Mouse (Mus musculus): ENCODE data around the gene Lct.
A peak's percentile ranks its signal among the peaks of the same experiment; 100 is the strongest.
"Not testable (repeated sequence)": the region's sequence is repeated elsewhere in the genome, so short reads cannot be mapped to it uniquely, and the experiment has no call there.

The Lct gene

GRCm38 (mm10) chr1:128295717-128296528, 32.2 kb downstream of the Lct start:
- DNase-seq (ENCODE audit: low spot score in 2 of 2): no peak

GRCm38 (mm10) chr1:128295296-128295695, 32.8 kb downstream of the Lct start:
- no peak for DNase-seq (ENCODE audit: low spot score in 2 of 2)

GRCm38 (mm10) chr1:128293524-128293923, 34.6 kb downstream of the Lct start:
- DNase-seq (ENCODE audit: low spot score in 2 of 2): no peak

GRCm38 (mm10) chr1:128290295-128290694, 37.8 kb downstream of the Lct start:
- DNase-seq (ENCODE audit: low spot score in 2 of 2): no peak

GRCm38 (mm10) chr1:128285136-128285535, 43.0 kb downstream of the Lct start:
- DNase-seq (ENCODE audit: low spot score in 2 of 2): no peak

GRCm38 (mm10) chr1:128284157-128284690, 43.9 kb downstream of the Lct start:
- no peak for DNase-seq (ENCODE audit: low spot score in 2 of 2)

- no peak for DNase-seq (ENCODE audit: low spot score in 2 of 2)
These were observed 45.2 kb downstream of the Lct start for GRCm38 (mm10) chr1:128282924-128283323.

GRCm38 (mm10) chr1:128281753-128282152, 46.4 kb downstream of the Lct start:
- no peak for DNase-seq (ENCODE audit: low spot score in 2 of 2)

- no peak for DNase-seq (ENCODE audit: low spot score in 2 of 2)
These were observed 49.6 kb downstream of the Lct start for GRCm38 (mm10) chr1:128278563-128278962.

GRCm38 (mm10) chr1:128275908-128276307, 52.2 kb downstream of the Lct start:
- no peak for DNase-seq (ENCODE audit: low spot score in 2 of 2)

- no peak for DNase-seq (ENCODE audit: low spot score in 2 of 2)
These were observed 57.4 kb downstream of the Lct start for GRCm38 (mm10) chr1:128270731-128271130.

GRCm38 (mm10) chr1:128267061-128267460, 61.1 kb downstream of the Lct start:
- DNase-seq (ENCODE audit: low spot score in 2 of 2): not testable (repeated sequence)

GRCm38 (mm10) chr1:128244727-128245355, 83.3 kb downstream of the Lct start:
- DNase-seq (ENCODE audit: low spot score in 2 of 2): peak in 1 of 2 experiments; percentile 16

- DNase-seq (ENCODE audit: low spot score in 2 of 2): peak; percentile 96 to 97
These were observed 84.0 kb downstream of the Lct start for GRCm38 (mm10) chr1:128243996-128244726.

- no peak for DNase-seq (ENCODE audit: low spot score in 2 of 2)
These were observed 84.5 kb downstream of the Lct start, which contains the start of gene Ubxn4 for GRCm38 (mm10) chr1:128243627-128243995. TSS of gene Ubxn4 (plus strand) at chr1:128243964.

GRCm38 (mm10) chr1:128235181-128235580, 92.9 kb downstream of the Lct start:
- DNase-seq (ENCODE audit: low spot score in 2 of 2): no peak
